Mouse (Mus musculus): ENCODE measurements around the gene BC035947.
"Not testable (repeated sequence)": the region's sequence is repeated elsewhere in the genome, so short reads cannot be mapped to it uniquely, and the experiment has no call there.

The BC035947 gene

GRCm38 (mm10) chr1:78511621-78512160 lies at the start of gene BC035947:
TSS of gene BC035947 (minus strand) at chr1:78512158.
- no peak for DNase-seq (ENCODE audit: low spot score)

GRCm38 (mm10) chr1:78554012-78554666 lies 42.2 kb upstream of the BC035947 start:
- DNase-seq (ENCODE audit: low spot score) = no peak

DNA sequence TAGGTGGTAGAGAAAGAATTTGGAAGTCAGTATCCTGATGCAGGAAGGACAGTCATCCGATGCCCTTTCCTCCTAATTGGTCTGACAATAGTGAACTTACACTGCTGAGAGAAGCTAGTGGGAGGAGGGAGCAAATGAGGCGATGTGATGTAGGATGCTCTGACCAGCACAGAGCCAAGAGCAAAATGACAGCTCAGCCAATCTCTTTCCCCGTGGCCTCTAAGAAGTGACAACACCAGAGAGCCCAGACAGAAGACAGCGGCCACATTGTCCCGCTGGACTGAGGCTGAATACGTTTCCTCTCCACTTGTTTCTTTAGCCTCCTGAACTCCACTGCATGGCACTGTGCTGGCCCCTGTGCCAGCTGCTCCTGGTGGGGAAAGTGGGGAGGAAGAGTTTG lies 37.0 kb upstream of the BC035947 start:
- no peak for DNase-seq (ENCODE audit: low spot score)

DNA sequence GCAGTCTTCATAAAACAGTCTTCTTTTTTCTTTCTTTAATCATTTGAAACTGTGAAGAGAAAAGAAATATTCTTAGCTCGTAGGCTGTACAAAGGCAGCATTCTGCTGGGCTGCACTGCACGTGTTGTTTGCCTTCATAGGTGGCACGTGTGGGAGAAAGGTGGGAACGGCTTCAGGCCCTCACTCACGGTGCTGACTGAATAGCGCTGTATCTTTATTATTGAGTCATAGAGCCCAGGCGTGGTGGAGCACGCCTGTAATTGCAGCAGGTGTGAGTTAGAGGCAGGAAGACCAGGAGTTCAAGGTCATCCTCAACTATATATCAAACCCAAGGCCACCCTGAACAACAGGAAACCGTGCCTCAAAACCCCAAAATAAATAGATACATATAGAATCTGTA lies 34.3 kb upstream of the BC035947 start:
- DNase-seq (ENCODE audit: low spot score) = no peak

DNA sequence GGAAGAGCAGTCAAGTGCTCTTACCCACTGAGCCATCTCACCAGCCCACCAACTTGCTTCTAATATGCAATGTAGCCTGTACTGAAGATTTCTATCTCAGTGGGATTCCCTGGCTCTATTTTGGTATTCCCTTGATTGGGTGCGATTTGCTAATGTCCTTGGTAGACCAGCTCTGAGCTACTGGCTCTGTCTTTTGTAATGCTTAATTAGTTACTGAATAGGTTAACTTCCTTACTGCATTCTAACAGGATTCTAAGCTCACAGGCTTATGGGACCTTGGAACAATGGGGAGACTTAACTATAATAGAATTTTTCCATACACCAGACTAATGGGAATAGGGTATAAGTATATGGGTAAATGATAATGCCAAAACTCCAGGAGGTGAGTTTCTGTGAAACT lies 31.7 kb upstream of the BC035947 start:
- not testable (repeated sequence) for DNase-seq (ENCODE audit: low spot score)

DNA sequence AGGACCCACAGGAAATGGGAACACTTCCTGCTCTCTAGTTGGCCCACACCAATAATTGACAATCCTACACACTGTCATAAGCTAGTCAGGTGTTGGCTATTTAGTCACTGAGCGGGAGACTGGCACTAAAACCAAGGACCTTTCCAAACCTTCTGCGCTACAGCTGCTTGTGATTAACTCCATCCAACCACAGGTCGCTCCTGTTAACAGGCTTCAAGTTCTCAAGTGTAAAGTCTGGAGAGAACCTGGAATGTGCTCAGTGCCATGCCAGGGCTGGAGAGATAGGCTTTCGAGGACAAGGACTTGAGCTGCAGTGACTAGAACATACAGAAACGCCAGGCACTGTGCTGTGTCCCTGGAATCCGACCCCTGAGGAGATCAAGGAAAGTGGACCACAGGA lies 27.2 kb upstream of the BC035947 start:
- DNase-seq (ENCODE audit: low spot score) = no peak

- DNase-seq (ENCODE audit: low spot score) = no peak
Observed at GRCm38 (mm10) chr1:78538396-78538795, 26.4 kb upstream of the BC035947 start.

GRCm38 (mm10) chr1:78537494-78538010 lies 25.6 kb upstream of the BC035947 start:
- DNase-seq (ENCODE audit: low spot score) = peak; percentile 57

GRCm38 (mm10) chr1:78536310-78537164 lies 24.6 kb upstream of the BC035947 start:
- peak; percentile 42 for DNase-seq (ENCODE audit: low spot score)

DNA sequence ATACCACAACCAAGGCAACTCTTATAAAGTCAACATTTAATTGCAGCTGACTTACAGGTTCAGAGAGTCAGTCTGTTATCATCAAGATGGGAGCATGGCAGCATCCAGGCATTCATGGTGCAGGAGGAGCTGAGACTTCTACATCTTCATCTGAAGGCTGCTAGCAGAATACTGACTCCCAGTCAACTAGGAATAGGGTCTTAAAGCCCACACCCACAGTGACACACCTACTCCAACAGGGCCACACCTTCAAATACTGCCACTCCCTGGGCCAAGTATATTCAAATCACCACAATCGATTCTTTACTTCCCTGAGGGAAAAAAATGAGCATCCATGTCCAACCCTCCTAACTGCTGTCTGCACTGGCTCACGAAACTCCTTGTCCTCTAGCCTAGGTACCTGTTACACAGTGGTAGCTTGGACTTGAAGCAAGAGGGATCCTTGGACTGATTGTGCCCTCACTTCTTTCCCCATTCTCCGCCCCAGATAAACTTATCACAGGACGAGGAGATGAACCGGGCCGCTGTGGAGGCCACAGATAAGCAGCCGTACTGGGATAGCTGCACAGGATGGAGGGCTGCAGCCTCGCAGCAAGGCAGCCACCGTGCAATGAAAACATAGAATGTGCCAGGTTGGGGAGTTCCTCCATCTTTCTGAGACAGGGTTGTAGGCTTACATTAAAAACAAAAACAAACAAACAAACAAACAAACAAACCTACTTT lies 22.6 kb upstream of the BC035947 start:
- DNase-seq (ENCODE audit: low spot score) = no peak

- no peak for DNase-seq (ENCODE audit: low spot score)
Observed at GRCm38 (mm10) chr1:78532184-78532800, 20.3 kb upstream of the BC035947 start.

DNA sequence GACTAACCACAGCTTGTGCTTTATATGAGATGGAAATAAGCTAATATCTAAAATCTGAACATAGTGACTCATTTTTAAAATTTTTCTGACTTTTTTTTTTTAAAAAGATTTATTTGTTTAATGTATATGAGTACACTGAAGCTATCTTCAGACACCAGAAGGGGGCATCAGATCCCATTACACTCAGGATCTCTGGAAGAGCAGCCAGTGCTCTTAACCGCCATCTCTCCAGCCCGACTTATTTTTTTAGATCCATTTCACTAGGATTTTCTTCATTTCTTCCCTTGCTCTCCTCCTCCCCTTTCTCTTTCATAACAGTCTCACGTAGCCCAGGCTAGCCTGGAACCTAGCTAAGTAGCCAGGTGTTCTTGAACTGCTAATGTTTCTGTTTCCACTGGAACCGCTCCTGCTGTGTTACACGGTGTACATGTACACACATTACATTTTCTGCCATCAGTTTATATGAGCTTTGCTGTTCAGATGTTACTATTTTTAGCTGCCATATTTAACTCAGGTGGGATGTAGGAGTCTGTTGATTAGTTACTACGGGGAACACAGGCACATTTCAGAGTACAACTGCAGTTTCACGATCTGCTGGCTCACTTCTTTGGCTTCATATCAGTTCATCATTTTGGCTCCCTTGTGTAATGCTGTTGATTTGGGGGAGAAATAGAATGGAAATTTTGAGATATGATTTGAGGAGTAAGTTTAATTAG lies 18.7 kb upstream of the BC035947 start:
- no peak for DNase-seq (ENCODE audit: low spot score)

- DNase-seq (ENCODE audit: low spot score) = no peak
Observed at GRCm38 (mm10) chr1:78529011-78529410, 17.1 kb upstream of the BC035947 start.

- DNase-seq (ENCODE audit: low spot score) = no peak
Observed at GRCm38 (mm10) chr1:78528356-78528755, 16.4 kb upstream of the BC035947 start.

GRCm38 (mm10) chr1:78525189-78525886 lies 13.4 kb upstream of the BC035947 start:
- peak; percentile 21 for DNase-seq (ENCODE audit: low spot score)

GRCm38 (mm10) chr1:78518907-78519306 lies 6.9 kb upstream of the BC035947 start:
- DNase-seq (ENCODE audit: low spot score) = no peak

DNA sequence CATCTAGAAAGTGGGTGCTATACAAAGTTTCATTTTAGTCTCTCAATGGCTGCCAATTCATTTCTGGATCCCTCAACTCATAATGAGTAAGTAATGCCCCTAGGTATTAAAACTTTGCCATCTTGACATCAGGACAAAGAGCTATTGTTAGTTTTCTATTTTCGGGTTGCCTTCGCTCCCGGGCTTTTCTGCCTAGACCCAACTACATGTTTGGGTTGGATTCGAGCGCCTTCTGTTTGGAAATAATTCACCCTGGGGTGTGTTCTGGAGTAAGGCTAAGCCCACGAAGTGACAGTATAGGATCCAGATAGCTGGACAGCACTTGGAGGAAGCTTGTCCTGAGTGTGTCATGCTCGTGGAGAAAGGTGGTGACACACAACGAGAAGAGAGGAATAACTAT lies 798 bp upstream of the BC035947 start:
- DNase-seq (ENCODE audit: low spot score) = no peak

DNA sequence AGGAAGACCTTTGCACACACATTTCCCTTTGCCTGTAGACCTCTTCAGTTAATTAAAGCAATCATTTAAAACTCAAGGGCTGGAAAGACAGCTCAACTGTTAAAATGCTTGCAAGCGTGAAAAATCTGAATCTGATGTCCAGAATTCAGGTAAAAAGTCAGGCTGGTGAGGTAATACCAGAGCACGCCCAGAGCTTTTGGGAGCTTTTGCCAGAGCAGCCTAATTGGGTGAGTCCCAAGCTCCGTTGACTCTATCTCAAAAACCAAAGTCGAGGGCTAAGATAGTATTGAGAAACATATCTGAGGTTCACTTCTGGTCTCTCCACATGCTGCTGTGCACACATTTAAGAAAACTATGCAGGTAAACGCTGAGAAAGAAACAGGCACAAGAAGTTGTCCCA lies 1.1 kb downstream of the BC035947 start, which contains the start of gene Mogat1:
Mogat1 (plus strand) TSS at position 130 of the 400 bp plus-strand sequence.
- DNase-seq (ENCODE audit: low spot score) = no peak

GRCm38 (mm10) chr1:78507137-78507536 lies 4.8 kb downstream of the BC035947 start:
- DNase-seq (ENCODE audit: low spot score) = no peak

- no peak for DNase-seq (ENCODE audit: low spot score)
Observed at GRCm38 (mm10) chr1:78502527-78502926, 9.4 kb downstream of the BC035947 start.
